Mouse (Mus musculus) stomach, embryonic 14.5 days (tissue): ENCODE measurements at regions not wholly inside any gene's neighbourhood (a gene's known extent, or its start where the extent isn't known, plus 50 kb on each side); places are given as distances from the start of the nearest gene placed in this dataset.

Experiments
- ATAC-seq: fragments of 200-750 bp; cut with Nextera tagmentation; 2 replicates; pipeline ENCODE4 v1.8.0; 2017; ENCODE audit warnings: low read depth, moderate TSS enrichment; ENCODE audit not compliant: insufficient number of reproducible peaks, insufficient read depth, low FRiP score
- H3K27ac ChIP-seq: fragments of 300-500 bp; sonication (generic); 2 replicates; pipeline ENCODE4 v1.5.1; 2014; ENCODE audit warnings: mild to moderate bottlenecking, low read length, moderate library complexity, mixed read lengths
- H3K27me3 ChIP-seq: fragments of 300-500 bp; sonication (generic); 2 replicates; pipeline ENCODE4 v1.6.1; 2014; ENCODE audit warnings: low read length, control low read depth, mixed read lengths; ENCODE audit not compliant: control insufficient read depth, insufficient read depth
- H3K36me3 ChIP-seq: fragments of 300-500 bp; sonication (generic); 2 replicates; pipeline ENCODE4 v1.6.1; 2014; ENCODE audit warnings: mild to moderate bottlenecking, control low read depth, low read length, moderate library complexity, mixed read lengths; ENCODE audit not compliant: control insufficient read depth, insufficient read depth
- H3K4me1 ChIP-seq: fragments of 300-500 bp; sonication (generic); 2 replicates; pipeline ENCODE4 v1.6.1; 2014; ENCODE audit warnings: low read length, control low read depth, mixed read lengths; ENCODE audit not compliant: control insufficient read depth, insufficient read depth
- H3K4me2 ChIP-seq: fragments of 300-500 bp; sonication (generic); replicated peaks from 2 replicates; pipeline ENCODE4 v1.6.1; 2014; ENCODE audit warnings: low read depth, low read length, control low read depth
- H3K4me3 ChIP-seq: fragments of 300-500 bp; sonication (generic); 2 replicates; pipeline ENCODE4 v1.5.1; 2014; ENCODE audit warnings: low read depth, low read length, control low read depth
- H3K9ac ChIP-seq: fragments of 300-500 bp; sonication (generic); replicated peaks from 2 replicates; pipeline ENCODE4 v1.6.1; 2014; ENCODE audit warnings: low read depth, mild to moderate bottlenecking, control low read depth, low read length, moderate library complexity, mixed read lengths
- H3K9me3 ChIP-seq: fragments of 300-500 bp; sonication (generic); 2 replicates; pipeline ENCODE4 v1.6.1; 2016; ENCODE audit warnings: low read depth, low read length, control low read depth; ENCODE audit not compliant: control insufficient read depth
- WGBS: fragments of 180-500 bp; shearing (Covaris S2); extraction: QIAGEN DNeasy Blood & Tissue Kit; methylation state at CpG from one replicate; pipeline ENCODE4 v1.1.7; 2014; 5-methylcytosine and 5-hydroxymethylcytosine counted together

- Histone ChIP-seq H3K36me3 (no peaks in the 10 kb centered on the region), H3K4me1 (no peaks in the 10 kb centered on the region), H3K4me2 (no peak overlapping the region), H3K27ac (no peak overlapping the region), H3K27me3 (no peaks in the 10 kb centered on the region), H3K9ac (no peak overlapping the region), H3K4me3 (no peak overlapping the region), H3K9me3 (no peaks in the 10 kb centered on the region)
- ATAC-seq: no peak
- 75% methylated on average over 6 of the region's 6 CpGs for WGBS
Observed at GRCm38 (mm10) chr15:69224619-69225587, 2724.2 kb upstream of the Lrrc6 start.

- ATAC-seq: no peak
- H3K4me1 ChIP-seq: no peaks in the 10 kb centered on the region
- no peak overlapping the region for H3K27ac ChIP-seq
- no peak overlapping the region for H3K9ac ChIP-seq
- H3K27me3 ChIP-seq: no peaks in the 10 kb centered on the region
- H3K4me2 ChIP-seq: no peak overlapping the region
- no peak overlapping the region for H3K4me3 ChIP-seq
- H3K36me3 ChIP-seq: no peaks in the 10 kb centered on the region
- no peaks in the 10 kb centered on the region for H3K9me3 ChIP-seq
Observed at GRCm38 (mm10) chr15:69223411-69223810, 2722.7 kb upstream of the Lrrc6 start.

GRCm38 (mm10) chr15:69222391-69222790 is 2721.7 kb upstream of the Lrrc6 start:
- Histone ChIP-seq H3K27me3 (no peaks in the 10 kb centered on the region), H3K4me2 (no peak overlapping the region), H3K4me3 (no peak overlapping the region), H3K9me3 (no peaks in the 10 kb centered on the region), H3K27ac (no peak overlapping the region), H3K9ac (no peak overlapping the region), H3K4me1 (no peaks in the 10 kb centered on the region), H3K36me3 (no peaks in the 10 kb centered on the region)
- WGBS: 76% methylated on average over 1 of the region's 1 CpGs
- ATAC-seq: no peak
